Mouse (Mus musculus): ENCODE results near the gene Apol7e.
"Not testable (repeated sequence)": the region's sequence is repeated elsewhere in the genome, so short reads cannot be mapped to it uniquely, and the experiment has no call there.

Apol7e gene

GRCm38 (mm10) chr15:77740511-77741297 is 42.0 kb downstream of the Apol7e start:
- DNase-seq (ENCODE audit: low spot score in 2 of 2), result no peak

- DNase-seq (ENCODE audit: low spot score in 2 of 2), result not testable (repeated sequence)
These were observed 42.9 kb downstream of the Apol7e start for GRCm38 (mm10) chr15:77741556-77741955.

GRCm38 (mm10) chr15:77744632-77745031 is 46.0 kb downstream of the Apol7e start:
- DNase-seq (ENCODE audit: low spot score in 2 of 2), result no peak

- DNase-seq (ENCODE audit: low spot score in 2 of 2), result no peak
These were observed 46.4 kb downstream of the Apol7e start for GRCm38 (mm10) chr15:77745081-77745480.

- no peak for DNase-seq (ENCODE audit: low spot score in 2 of 2)
These were observed 47.7 kb downstream of the Apol7e start for GRCm38 (mm10) chr15:77746326-77746725.

- DNase-seq (ENCODE audit: low spot score in 2 of 2), result peak in 1 of 2 experiments; percentile 12
These were observed 49.8 kb downstream of the Apol7e start for GRCm38 (mm10) chr15:77748414-77748813.

GRCm38 (mm10) chr15:77749717-77750116 is 51.1 kb downstream of the Apol7e start:
- DNase-seq (ENCODE audit: low spot score in 2 of 2), result peak in 1 of 2 experiments; percentile 14

GRCm38 (mm10) chr15:77750461-77750860 is 51.8 kb downstream of the Apol7e start:
- DNase-seq (ENCODE audit: low spot score in 2 of 2), result peak in 1 of 2 experiments; percentile 65

GRCm38 (mm10) chr15:77752443-77752842 is 53.8 kb downstream of the Apol7e start:
- no peak for DNase-seq (ENCODE audit: low spot score in 2 of 2)

GRCm38 (mm10) chr15:77755132-77755531 is 56.5 kb downstream of the Apol7e start:
- DNase-seq (ENCODE audit: low spot score in 2 of 2), result peak; percentile 65 to 85

- DNase-seq (ENCODE audit: low spot score in 2 of 2), result peak in 1 of 2 experiments; percentile 57
These were observed 57.4 kb downstream of the Apol7e start for GRCm38 (mm10) chr15:77756081-77756480.

- DNase-seq (ENCODE audit: low spot score in 2 of 2), result peak; percentile 74 to 85
These were observed 58.2 kb downstream of the Apol7e start, which contains the start of gene Apol8 for GRCm38 (mm10) chr15:77756848-77757247. Apol8 (minus strand) TSS chr15:77757003.

- no peak for DNase-seq (ENCODE audit: low spot score in 2 of 2)
These were observed 59.0 kb downstream of the Apol7e start for GRCm38 (mm10) chr15:77757586-77758226.

- DNase-seq (ENCODE audit: low spot score in 2 of 2), result no peak
These were observed 61.4 kb downstream of the Apol7e start for GRCm38 (mm10) chr15:77760037-77760436.

GRCm38 (mm10) chr15:77761083-77761482 is 62.4 kb downstream of the Apol7e start:
- DNase-seq (ENCODE audit: low spot score in 2 of 2), result no peak

GRCm38 (mm10) chr15:77761561-77762380 is 63.1 kb downstream of the Apol7e start:
- DNase-seq (ENCODE audit: low spot score in 2 of 2), result peak in 1 of 2 experiments; percentile 69

GRCm38 (mm10) chr15:77763050-77763449 is 64.4 kb downstream of the Apol7e start:
- DNase-seq (ENCODE audit: low spot score in 2 of 2), result no peak

- no peak for DNase-seq (ENCODE audit: low spot score in 2 of 2)
These were observed 65.0 kb downstream of the Apol7e start for GRCm38 (mm10) chr15:77763702-77764101.

GRCm38 (mm10) chr15:77764391-77765006 is 65.8 kb downstream of the Apol7e start:
- DNase-seq (ENCODE audit: low spot score in 2 of 2), result no peak

- no peak for DNase-seq (ENCODE audit: low spot score in 2 of 2)
These were observed 66.9 kb downstream of the Apol7e start for GRCm38 (mm10) chr15:77765484-77766093.

- DNase-seq (ENCODE audit: low spot score in 2 of 2), result no peak
These were observed 68.3 kb downstream of the Apol7e start for GRCm38 (mm10) chr15:77766981-77767380.
